Mouse (Mus musculus): ENCODE results near the gene Optn.

DNA sequence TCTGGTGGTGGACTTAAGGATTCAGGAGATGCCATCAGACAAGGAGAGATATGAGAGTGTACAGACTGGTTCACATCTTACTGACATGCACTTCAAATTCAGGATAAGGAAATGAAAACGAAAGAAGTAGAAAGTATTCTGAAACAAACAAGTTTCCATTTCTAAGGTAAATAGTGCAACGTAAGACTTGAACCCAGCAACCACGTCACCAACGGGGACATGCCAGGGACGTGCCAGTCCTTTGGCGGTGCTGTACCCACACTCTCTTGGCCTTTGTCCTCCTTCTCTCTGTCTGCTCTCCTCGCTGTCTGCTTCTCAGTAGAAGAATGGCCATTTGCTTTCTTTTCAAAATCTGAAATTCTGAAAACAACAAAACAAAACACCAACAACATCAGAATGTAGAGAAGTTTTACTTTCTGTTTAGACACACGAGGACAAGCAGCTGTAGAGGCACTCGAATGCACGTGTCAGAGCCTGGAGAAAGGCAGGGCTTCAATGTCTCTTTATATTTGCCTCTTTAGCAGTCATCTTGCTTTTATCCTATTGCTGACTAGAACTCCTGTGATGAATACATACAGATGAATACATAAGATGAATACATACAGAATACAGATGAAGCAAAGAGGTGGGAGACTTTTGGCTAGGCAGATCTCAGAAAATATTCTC, 27.3 kb downstream of the Optn start:
- no peak for TF ChIP-seq POLR2A (IDR thresholded peaks at IDR 0.05; ENCODE audit: insufficient read depth, low read depth, low read length)
- no peak for TF ChIP-seq CTCF (IDR thresholded peaks at IDR 0.05)
- no peak for TF ChIP-seq EP300 (IDR thresholded peaks at IDR 0.05; ENCODE audit: insufficient read depth, low read depth, low read length)

All from heart, adult 2 months (tissue).